Mouse (Mus musculus) hindbrain, embryonic 14.5 days (tissue): Measurements from ENCODE around the gene Prss23. TPM values are rescaled to one million over a fixed set of nuclear protein-coding genes. Genes with fewer than 3 reads are reported as not detected.

ENCODE experiments used
- ATAC-seq: fragments of 200-750 bp; cut with Nextera tagmentation; 2 replicates; pipeline ENCODE4 v1.8.0; 2017; ENCODE audit warnings: moderate number of reproducible peaks, mild to moderate bottlenecking, moderate TSS enrichment, moderate library complexity; ENCODE audit not compliant: low FRiP score
- DNase-seq: peaks from one replicate; pipeline ENCODE4 v3.0.0-alpha.2; 2015; ENCODE audit warnings: low spot score
- H3K27ac ChIP-seq: fragments of 300-500 bp; sonication (generic); 2 replicates; pipeline ENCODE4 v1.5.1; 2014; ENCODE audit warnings: mild to moderate bottlenecking, moderate library complexity
- H3K27me3 ChIP-seq: fragments of 300-500 bp; sonication (generic); 2 replicates; pipeline ENCODE4 v1.6.1; 2014; ENCODE audit warnings: mild to moderate bottlenecking, low read length, mixed read lengths; ENCODE audit not compliant: control insufficient read depth, insufficient read depth
- H3K36me3 ChIP-seq: fragments of 300-500 bp; sonication (generic); replicated peaks from 2 replicates; pipeline ENCODE4 v1.6.1; 2014; ENCODE audit not compliant: control insufficient read depth, insufficient read depth
- H3K4me1 ChIP-seq: fragments of 300-500 bp; sonication (generic); replicated peaks from 2 replicates; pipeline ENCODE4 v1.6.1; 2014; ENCODE audit warnings: antibody characterized with exemption, low read length, mixed read lengths; ENCODE audit not compliant: control insufficient read depth, insufficient read depth
- H3K4me2 ChIP-seq: fragments of 300-500 bp; sonication (generic); replicated peaks from 2 replicates; pipeline ENCODE4 v1.6.1; 2014; ENCODE audit warnings: mild to moderate bottlenecking, moderate library complexity
- H3K4me3 ChIP-seq: fragments of 300-500 bp; sonication (generic); replicated peaks from 2 replicates; pipeline ENCODE4 v1.5.1; 2014; ENCODE audit warnings: mild to moderate bottlenecking, low read length
- H3K9ac ChIP-seq: fragments of 300-500 bp; sonication (generic); 2 replicates; pipeline ENCODE4 v1.6.1; 2014
- H3K9me3 ChIP-seq: fragments of 300-500 bp; sonication (generic); 2 replicates; pipeline ENCODE4 v1.6.1; 2016; ENCODE audit warnings: low read length; ENCODE audit not compliant: control insufficient read depth
- WGBS: fragments of 180-500 bp; shearing (Covaris S2); extraction: QIAGEN DNeasy Blood & Tissue Kit; methylation state at CpG from one replicate; pipeline ENCODE4 v1.1.7; 2014; 5-methylcytosine and 5-hydroxymethylcytosine counted together
- polyA plus RNA-seq: library from polyadenylated mRNA; unstranded; fragments of >200 nt; fragmentation: Nextera tagmentation; extraction: Ambion mirVana; gene quantifications from 2 replicates; pipeline ENCODE4 v1.2.1, GENCODE M21; 2014

Prss23 gene
- polyA plus RNA-seq, 1 experiment from 2014 or later, result 19.0 TPM

DNA sequence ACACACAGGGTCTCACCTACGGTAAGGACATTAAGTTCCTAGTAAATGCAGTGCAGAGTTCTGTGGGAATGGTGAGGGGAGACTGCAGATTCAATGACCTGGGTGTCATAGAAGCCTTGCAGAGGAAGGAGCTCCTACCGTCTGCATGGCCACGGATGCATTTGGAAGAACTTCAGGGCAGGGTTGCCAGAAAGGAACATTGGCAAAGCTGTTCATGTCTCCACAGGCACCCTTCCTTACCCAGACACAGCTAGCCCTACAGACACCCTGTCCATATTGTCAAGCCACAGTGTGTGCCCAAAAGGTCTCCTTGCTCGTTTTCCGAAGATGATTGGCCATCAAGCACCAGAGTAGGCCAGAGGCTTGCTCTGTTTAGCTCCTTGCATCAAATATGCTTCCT is 30.1 kb upstream of the Prss23 start:
- Histone ChIP-seq H3K4me2 (no peak overlapping the region), H3K36me3 (no peaks in the 10 kb centered on the region), H3K4me3 (no peak overlapping the region), H3K27me3 (no peaks in the 10 kb centered on the region), H3K9me3 (no peaks in the 10 kb centered on the region), H3K4me1 (no peaks in the 10 kb centered on the region), H3K27ac (no peak overlapping the region), H3K9ac (no peak overlapping the region)
- 92% methylated on average over 5 of the region's 5 CpGs for WGBS
- ATAC-seq (no peak), DNase-seq (no peak)

DNA sequence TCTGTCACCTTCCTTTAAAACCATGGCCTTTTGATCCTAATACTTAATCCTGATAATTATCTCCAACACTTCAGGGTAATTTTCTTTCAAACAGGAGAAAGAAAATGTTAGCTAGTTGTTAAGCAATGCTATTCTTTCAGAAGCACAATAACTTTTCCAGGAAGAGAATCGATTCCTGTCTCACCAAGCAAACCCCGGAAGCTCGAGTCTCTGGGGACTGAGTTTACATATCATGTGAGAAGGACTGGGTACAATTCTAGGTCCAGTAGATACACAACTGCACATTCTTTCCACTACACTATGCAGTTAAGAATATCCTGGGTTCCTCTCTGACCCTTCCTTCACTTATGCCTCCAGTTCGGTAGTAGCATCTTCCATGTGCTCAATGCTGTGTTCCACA is 29.7 kb upstream of the Prss23 start:
- no peak overlapping the region for H3K9ac ChIP-seq
- H3K27me3 ChIP-seq, result no peaks in the 10 kb centered on the region
- H3K9me3 ChIP-seq, result no peaks in the 10 kb centered on the region
- no peak overlapping the region for H3K4me2 ChIP-seq
- no peak overlapping the region for H3K4me3 ChIP-seq
- no peaks in the 10 kb centered on the region for H3K36me3 ChIP-seq
- DNase-seq (no peak), ATAC-seq (no peak)
- no peaks in the 10 kb centered on the region for H3K4me1 ChIP-seq
- WGBS, result 71% methylated on average over 4 of the region's 4 CpGs
- H3K27ac ChIP-seq, result no peak overlapping the region

DNA sequence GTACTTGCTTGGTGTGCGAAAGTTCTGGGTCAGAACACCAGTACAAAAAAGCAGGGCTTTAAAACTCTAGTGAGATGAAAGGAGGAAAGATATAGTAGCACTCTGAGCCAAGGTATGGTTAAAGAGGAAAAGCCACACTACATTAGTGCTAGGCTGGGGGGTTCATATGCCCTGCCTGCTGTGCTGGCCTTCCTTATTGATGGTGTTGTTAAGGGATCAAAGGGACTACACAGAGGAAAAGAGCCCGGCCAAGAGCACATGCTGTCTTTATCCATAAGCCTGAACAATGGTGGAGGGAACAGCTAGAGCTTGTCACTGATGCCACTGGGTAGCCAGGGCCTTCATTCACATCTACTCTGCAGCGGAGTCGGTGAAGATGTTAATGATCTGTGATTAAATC is 28.2 kb upstream of the Prss23 start:
- Histone ChIP-seq H3K4me3 (no peak overlapping the region), H3K9ac (no peak overlapping the region), H3K4me2 (no peak overlapping the region), H3K27me3 (no peaks in the 10 kb centered on the region), H3K9me3 (no peaks in the 10 kb centered on the region), H3K36me3 (no peaks in the 10 kb centered on the region), H3K4me1 (no peaks in the 10 kb centered on the region), H3K27ac (no peak overlapping the region)
- 29% methylated on average over 4 of the region's 4 CpGs for WGBS
- ATAC-seq, result peak; percentile 70; the same call in 1 of the 2 replicates
- no peak for DNase-seq

DNA sequence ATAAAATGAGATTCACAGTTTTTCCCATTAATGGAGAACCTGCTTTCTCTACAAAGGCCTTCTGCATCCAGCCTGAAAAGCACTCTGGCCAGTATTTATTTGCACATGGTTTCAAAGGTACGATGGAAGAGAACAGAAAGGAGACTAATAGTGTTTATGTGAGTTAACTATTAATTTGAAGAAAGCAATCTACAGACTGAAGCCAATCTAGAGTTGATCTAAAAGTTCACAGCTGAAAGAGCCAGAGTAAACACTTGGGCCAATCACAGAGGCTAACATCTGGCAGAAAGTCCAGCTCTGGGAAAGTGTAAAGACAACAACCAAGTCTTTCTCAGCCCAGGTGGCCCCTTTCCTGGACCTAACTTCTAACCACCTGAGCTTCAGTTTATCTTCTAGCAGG is 27.1 kb upstream of the Prss23 start:
- Histone ChIP-seq H3K4me3 (no peak overlapping the region), H3K4me1 (no peaks in the 10 kb centered on the region), H3K27ac (no peak overlapping the region), H3K36me3 (no peaks in the 10 kb centered on the region), H3K9ac (no peak overlapping the region), H3K9me3 (no peaks in the 10 kb centered on the region), H3K4me2 (no peak overlapping the region), H3K27me3 (no peaks in the 10 kb centered on the region)
- DNase-seq (no peak), ATAC-seq (no peak)
- WGBS, result 67% methylated on average over 1 of the region's 1 CpGs

DNA sequence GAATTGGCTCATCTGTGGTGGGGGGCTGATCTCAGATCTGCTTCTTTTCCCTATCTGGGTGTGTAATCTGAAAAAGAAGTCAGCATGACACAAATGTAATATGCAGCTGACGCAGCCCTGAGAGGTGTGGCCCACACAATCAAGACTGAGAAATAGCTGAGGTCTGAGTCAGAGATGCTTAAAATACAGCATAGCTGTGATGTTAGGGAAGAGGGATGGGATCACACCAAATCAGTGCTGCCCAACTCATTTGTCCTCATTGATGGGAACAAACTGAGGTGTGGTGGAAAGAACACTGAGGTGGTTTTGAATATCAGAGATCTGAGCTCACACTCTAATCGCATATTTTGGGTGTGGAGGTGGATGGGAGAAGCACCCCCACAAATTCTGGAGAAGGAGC is 14.0 kb upstream of the Prss23 start:
- Histone ChIP-seq H3K27me3 (no peaks in the 10 kb centered on the region), H3K4me2 (no peak overlapping the region), H3K36me3 (no peaks in the 10 kb centered on the region), H3K9me3 (no peaks in the 10 kb centered on the region), H3K9ac (no peak overlapping the region), H3K27ac (no peak overlapping the region), H3K4me1 (no peaks in the 10 kb centered on the region), H3K4me3 (no peak overlapping the region)
- DNase-seq, result no peak
- 95% methylated on average over 2 of the region's 2 CpGs for WGBS
- ATAC-seq, result no peak

DNA sequence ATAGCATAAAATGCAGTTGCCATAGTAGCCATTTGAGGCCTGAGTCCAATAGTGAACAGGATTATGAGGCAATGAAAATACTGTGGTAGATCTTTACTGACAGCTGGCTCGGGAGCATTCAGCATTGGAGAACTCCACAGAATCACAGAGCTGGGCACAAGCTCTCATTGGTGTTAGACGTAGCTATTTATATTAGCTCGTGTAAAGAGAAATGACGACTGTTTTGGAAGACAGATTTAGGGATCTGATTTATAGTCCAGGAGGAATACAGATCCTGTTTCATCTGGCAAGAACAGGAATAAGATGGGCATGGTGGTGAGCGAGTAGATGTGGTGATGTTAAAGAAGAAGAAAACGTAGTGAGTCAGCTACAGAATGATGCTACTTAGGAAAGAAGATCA is 12.4 kb upstream of the Prss23 start:
- Histone ChIP-seq H3K4me3 (no peak overlapping the region), H3K27ac (no peak overlapping the region), H3K4me1 (no peaks in the 10 kb centered on the region), H3K9ac (no peak overlapping the region), H3K4me2 (no peak overlapping the region), H3K9me3 (no peaks in the 10 kb centered on the region), H3K36me3 (no peaks in the 10 kb centered on the region), H3K27me3 (no peaks in the 10 kb centered on the region)
- ATAC-seq (no peak), DNase-seq (no peak)
- WGBS, result 86% methylated on average over 6 of the region's 6 CpGs

DNA sequence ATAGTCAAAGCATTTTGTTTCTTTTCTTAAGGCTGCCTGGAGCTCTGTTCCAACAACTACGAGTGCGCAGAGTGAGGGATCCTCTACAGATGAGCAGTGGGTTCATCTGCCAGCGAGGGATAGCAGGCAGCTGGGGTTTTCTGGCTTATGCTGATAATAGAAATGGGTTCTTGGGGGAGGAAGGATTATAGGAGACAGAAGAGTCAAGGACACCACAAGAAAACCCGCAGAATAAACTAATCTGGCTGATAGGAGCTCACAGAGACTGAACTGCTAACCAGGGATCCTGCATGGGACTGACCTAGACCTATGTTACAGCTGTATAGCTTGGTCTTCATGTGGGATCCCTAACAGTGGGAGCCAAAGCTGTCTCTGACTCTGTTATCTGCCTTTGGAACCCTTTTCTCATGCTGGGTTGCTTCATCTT is 456 bp upstream of the Prss23 start:
- Histone ChIP-seq H3K4me3 (no peak overlapping the region), H3K27ac (no peak overlapping the region), H3K36me3 (no peaks in the 10 kb centered on the region), H3K9me3 (no peaks in the 10 kb centered on the region), H3K4me1 (no peaks in the 10 kb centered on the region), H3K4me2 (no peak overlapping the region), H3K9ac (no peak overlapping the region), H3K27me3 (no peaks in the 10 kb centered on the region)
- 89% methylated on average over 4 of the region's 4 CpGs for WGBS
- ATAC-seq, result no peak
- no peak for DNase-seq

DNA sequence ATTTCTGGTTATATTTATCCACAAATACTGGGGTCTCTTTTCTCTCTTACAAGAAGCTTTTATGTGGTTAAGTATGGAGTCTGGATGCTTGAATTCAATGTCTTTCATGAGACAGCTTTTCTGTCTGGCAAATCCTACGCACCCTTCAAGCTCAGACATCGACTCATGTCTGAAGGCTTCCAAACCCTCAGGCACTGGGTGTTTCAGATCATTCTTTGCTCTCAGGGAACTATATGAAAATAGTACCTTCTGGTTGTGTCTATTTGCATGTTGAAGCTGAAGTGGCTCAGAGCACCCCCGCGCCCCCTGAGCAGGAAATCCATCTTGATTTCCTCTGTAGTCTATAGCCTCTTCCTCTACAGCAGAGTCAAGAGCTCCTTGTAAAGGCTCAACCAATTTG is 3.2 kb downstream of the Prss23 start:
- Histone ChIP-seq H3K4me1 (no peaks in the 10 kb centered on the region), H3K4me3 (no peak overlapping the region), H3K9me3 (peaks cover 7% of the 10 kb centered on the region; the same call in 1 of the 2 replicates), H3K4me2 (no peak overlapping the region), H3K36me3 (no peaks in the 10 kb centered on the region), H3K9ac (no peak overlapping the region), H3K27me3 (no peaks in the 10 kb centered on the region), H3K27ac (no peak overlapping the region)
- WGBS, result 89% methylated on average over 4 of the region's 4 CpGs
- DNase-seq (no peak), ATAC-seq (no peak)

DNA sequence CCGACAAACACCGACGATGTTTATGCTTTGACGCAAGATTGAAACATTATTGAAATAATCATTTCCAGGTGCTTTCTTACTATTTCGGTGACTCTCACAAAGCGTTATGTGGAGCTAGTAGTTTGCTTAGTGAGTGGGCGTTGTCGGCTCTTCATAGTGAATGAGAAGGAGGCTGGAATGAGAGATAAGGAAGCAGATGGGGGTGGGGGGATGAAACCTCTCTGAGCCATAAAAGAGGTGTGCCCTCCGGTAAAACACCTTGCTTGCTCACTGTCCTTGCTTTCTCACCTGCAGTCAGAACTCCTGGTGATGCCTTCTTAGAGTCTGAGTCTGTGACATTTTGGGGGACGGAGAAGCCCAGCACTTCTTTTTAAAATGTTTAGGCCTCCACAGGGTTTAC is 4.8 kb downstream of the Prss23 start:
- ATAC-seq, result no peak
- H3K4me2 ChIP-seq, result no peak overlapping the region
- no peak overlapping the region for H3K4me3 ChIP-seq
- WGBS, result 87% methylated on average over 10 of the region's 10 CpGs
- peaks cover 4% of the 10 kb centered on the region; the same call in 1 of the 2 replicates for H3K27me3 ChIP-seq
- H3K4me1 ChIP-seq, result no peaks in the 10 kb centered on the region
- H3K9me3 ChIP-seq, result peaks cover 7% of the 10 kb centered on the region; the same call in 1 of the 2 replicates
- no peaks in the 10 kb centered on the region for H3K36me3 ChIP-seq
- H3K9ac ChIP-seq, result no peak overlapping the region
- DNase-seq, result no peak
- H3K27ac ChIP-seq, result no peak overlapping the region
